Mouse (Mus musculus) erythroblast, embryonic 14.5 days (primary cell): Measurements from ENCODE around the gene Nmnat3.

Source experiments
- GATA1 ChIP-seq: IDR thresholded peaks from 2 replicates; pipeline ENCODE4 v1.6.1; 2012; ENCODE audit warnings: low read length, inconsistent platforms, mixed read lengths
- TAL1 ChIP-seq: IDR thresholded peaks from 3 replicates; pipeline ENCODE4 v1.6.1; 2012; ENCODE audit warnings: low read length, inconsistent platforms, mixed read lengths

GRCm38 (mm10) chr9:98245226-98245625 lies 42.0 kb upstream of the Nmnat3 start:
- no peak for TF ChIP-seq TAL1
- no peak for TF ChIP-seq GATA1
